Mouse (Mus musculus) testis, adult 2 months (tissue): ENCODE measurements around the gene Uqcrh.

Experiments used
- CTCF ChIP-seq: fragments of 200-500 bp; IDR thresholded peaks from 2 replicates; pipeline ENCODE4 v1.5.1; 2012; ENCODE audit warnings: low read depth, mild to moderate bottlenecking, inconsistent platforms, low read length, moderate library complexity; ENCODE audit not compliant: control insufficient read depth, insufficient read depth, insufficient replicate concordance
- POLR2A ChIP-seq: fragments of 200-500 bp; IDR thresholded peaks from 2 replicates; pipeline ENCODE4 v1.6.1; 2012; ENCODE audit warnings: low read depth, mild to moderate bottlenecking, inconsistent platforms, low read length, moderate library complexity; ENCODE audit not compliant: control insufficient read depth

DNA sequence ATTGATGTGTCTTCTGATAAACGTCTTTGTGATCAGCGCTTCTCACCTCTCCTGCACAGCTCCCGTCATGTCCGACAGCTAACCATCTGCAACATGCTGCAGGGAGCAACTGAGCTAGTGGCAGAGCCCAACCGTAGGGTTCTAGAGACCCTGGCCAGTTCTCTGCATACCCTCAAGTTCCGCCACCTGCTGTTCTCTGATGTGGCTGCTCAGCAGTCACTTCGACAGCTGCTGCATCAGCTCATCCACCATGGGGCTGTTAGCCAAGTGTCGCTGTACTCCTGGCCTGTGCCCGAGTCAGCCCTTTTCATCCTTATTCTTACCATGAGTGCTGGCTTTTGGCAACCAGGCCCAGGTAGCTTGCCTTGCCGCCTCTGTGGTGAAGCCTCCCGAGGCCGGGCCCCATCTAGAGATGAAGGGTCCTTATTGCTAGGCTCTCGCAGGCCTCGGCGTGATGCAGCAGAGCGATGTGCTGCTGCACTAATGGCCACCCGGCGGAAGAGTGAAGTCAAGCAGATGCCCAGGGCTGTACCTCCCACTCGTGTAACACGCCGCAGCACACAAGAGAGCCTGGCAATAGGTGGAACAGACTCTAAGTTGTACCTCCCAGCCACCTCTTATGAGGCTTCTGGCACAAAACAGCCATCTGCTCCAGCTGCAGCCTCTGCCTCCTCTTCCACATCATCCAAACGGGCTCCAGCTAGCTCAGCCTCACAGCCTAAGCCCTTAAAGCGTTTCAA is 13.8 kb upstream of the Uqcrh start:
- TF ChIP-seq CTCF (no peak), POLR2A (no peak)
